Mouse (Mus musculus) left cerebral cortex, postnatal 4 days (tissue): Measurements from ENCODE around the gene Ehd1. TPM values are rescaled to one million over a fixed set of nuclear protein-coding genes. Genes with fewer than 3 reads are reported as not detected.
"Not testable (repeated sequence)": the region's sequence is repeated elsewhere in the genome, so short reads cannot be mapped to it uniquely, and the experiment has no call there.

ENCODE experiments used
- DNase-seq: peaks from one replicate; pipeline ENCODE4 v3.0.0-alpha.2; 2022
- intact Hi-C: fragments of 180-260 bp; cut with DNase I; formaldehyde crosslinking; loops from one replicate; pipeline ENCODE4 v1.15.1; 2025
- total RNA-seq, 2 experiments: library from RNA; stranded (reverse); gene quantifications; 2 replicates each; pipeline ENCODE4 v1.2.3; 2021

Ehd1 gene
- total RNA-seq, 2 experiments from 2014 or later, result 87.1 to 87.7 TPM

- intact Hi-C loops, result no loop called here
- no peak for DNase-seq
Observed at GRCm38 (mm10) chr19:6297641-6298040, 21.1 kb downstream of the Ehd1 start.

DNA sequence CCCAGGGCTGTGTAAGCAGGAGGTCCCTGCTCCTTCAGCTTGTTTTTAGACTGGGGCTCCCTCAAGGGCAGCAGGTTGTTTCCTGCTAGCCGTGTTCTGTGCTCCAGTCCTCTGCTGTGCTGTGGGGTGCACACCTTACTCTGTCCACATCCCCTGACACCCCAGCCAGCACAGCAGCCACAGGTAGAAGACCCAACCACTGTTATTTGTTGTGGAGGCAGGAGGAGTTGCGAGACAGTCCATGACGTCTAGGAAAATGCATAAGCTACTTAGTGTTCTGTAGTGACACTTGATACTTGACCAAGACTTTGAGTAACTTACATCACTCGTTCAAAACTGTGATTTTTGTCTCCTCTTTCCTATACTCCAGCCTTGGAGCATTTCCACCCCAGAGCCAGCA lies 22.5 kb downstream of the Ehd1 start:
- intact Hi-C loops, result no loop called here
- no peak for DNase-seq

GRCm38 (mm10) chr19:6299450-6300267 lies 23.1 kb downstream of the Ehd1 start:
- DNase-seq, result no peak
- intact Hi-C loops, result no loop called here

GRCm38 (mm10) chr19:6300402-6300841 lies 23.9 kb downstream of the Ehd1 start:
- intact Hi-C loops, result no loop called here
- DNase-seq, result peak; percentile 64

GRCm38 (mm10) chr19:6302114-6302513 lies 25.6 kb downstream of the Ehd1 start:
- DNase-seq, result no peak
- intact Hi-C loops, result no loop called here

GRCm38 (mm10) chr19:6302522-6302921 lies 26.0 kb downstream of the Ehd1 start:
- intact Hi-C loops, result no loop called here
- DNase-seq, result peak; percentile 90

GRCm38 (mm10) chr19:6303831-6304230 lies 27.3 kb downstream of the Ehd1 start:
- intact Hi-C loops, result no loop called here
- peak; percentile 37 for DNase-seq

GRCm38 (mm10) chr19:6304787-6305516 lies 28.4 kb downstream of the Ehd1 start:
- intact Hi-C loops, result no loop called here
- peak; percentile 94 for DNase-seq

- intact Hi-C loops, result no loop called here
- DNase-seq, result no peak
Observed at GRCm38 (mm10) chr19:6305517-6306115, 29.1 kb downstream of the Ehd1 start.

DNA sequence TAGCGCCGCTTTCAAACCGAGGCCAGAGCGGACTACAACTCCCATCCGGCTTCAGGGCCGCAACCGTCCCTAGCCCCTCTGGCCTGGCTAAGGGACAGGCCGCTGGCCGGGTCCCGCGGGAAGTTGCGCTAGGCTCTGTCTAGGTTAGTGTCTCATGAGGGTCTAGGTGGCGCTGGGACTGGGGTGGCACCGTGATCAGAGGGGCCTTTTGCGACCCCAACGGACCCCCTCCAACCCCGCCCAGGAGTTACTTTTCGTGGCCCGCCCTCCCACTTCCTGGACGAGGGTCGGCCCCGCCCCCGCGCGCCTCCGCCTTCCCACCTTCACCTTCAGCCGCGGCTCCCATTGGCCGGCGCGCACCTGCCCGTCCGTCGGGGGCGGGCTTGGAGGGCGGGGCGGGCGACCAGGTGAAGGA lies 29.6 kb downstream of the Ehd1 start, which contains the start of gene Cdc42bpg:
Cdc42bpg (plus strand) TSS at position 320 of the 415 bp plus-strand sequence.
- peak; percentile 74 for DNase-seq
- intact Hi-C loops, result no loop called here

DNA sequence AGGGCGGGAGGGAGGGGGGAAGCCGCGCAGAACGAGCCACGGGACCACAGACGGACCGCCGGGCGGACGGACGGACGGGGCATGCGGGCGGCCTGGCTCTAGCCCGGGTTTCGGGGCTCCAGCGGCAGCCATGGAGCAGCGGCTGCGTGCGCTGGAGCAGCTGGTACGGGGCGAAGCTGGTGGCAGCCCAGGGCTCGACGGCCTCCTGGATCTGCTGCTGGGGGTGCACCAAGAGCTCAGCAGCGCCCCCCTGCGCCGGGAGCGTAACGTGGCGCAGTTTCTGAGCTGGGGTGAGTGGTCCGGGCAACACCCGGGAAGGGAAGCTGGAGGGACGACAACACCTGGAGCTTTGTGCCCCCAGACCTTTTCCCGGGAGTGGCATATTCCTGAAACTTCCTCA lies 30.1 kb downstream of the Ehd1 start:
- peak; percentile 83 for DNase-seq
- intact Hi-C loops, result no loop called here

DNA sequence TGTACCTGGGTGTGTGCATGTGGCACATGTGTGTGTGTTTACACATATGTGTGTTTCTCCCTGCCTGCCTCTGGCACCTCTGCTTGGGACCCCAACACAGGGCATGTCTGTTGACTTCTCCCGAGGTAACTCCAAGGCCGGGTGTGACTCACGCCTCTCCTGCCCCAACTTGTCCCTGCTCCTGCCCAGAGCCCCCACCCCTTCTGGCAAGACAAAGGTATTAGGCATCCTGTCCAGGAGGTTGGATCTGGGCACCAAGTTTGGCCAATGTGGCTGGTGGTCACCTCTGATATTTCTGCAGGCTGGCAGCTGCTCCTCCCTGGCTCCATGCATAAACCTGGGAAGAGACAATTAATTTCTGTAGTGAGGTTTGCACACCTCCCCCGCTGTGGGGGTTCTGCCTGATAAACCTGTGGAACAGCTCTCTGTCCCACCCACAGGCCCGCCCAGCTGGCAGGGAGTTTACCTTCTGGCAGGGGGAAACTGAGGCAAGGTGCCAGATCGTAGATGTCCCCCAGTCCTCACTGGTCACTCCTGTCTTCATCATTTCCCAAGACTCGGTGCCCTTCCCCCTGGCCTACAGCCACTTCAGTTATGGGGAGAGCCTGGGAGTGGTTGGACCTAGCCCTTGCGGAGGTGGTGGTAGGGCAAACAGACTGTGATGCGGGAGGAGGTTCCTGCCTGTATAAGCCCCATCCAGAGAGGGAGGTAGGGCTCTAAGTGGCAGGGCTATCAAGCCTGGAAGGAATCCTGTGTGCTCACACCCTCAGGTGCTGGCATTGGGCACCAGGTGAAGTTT lies 31.4 kb downstream of the Ehd1 start:
- no peak for DNase-seq
- intact Hi-C loops, result no loop called here

GRCm38 (mm10) chr19:6310181-6310580 lies 33.7 kb downstream of the Ehd1 start:
- intact Hi-C loops, result no loop called here

DNA sequence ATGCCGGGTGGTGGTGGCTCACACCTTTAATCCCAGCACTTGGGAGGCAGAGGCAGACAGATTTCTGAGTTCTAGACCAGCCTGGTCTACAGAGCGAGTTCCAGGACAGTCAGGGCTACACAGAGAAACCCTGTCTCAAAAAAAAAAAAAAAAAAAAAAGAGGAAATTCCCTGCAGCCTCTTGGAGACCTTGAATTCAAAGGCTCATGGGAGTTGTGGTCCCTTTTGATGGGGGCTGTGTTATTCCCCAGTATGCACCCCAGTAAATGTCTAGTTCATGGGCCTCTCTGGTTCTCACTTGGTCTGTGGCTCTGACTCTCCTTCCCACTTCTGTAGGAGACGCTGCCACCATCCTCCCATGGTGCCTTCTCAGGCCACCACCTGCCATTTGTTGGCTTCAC lies 35.3 kb downstream of the Ehd1 start:
- DNase-seq, intact Hi-C loops: not testable (repeated sequence)

More at GRCm38 (mm10) chr19:6310181-6310580, 33.7 kb downstream of the Ehd1 start:
- DNase-seq, result no peak

GRCm38 (mm10) chr19:6313796-6314195 lies 37.3 kb downstream of the Ehd1 start:
- intact Hi-C loops, result no loop called here

GRCm38 (mm10) chr19:6314513-6314912 lies 38.0 kb downstream of the Ehd1 start:
- intact Hi-C loops, result no loop called here
- DNase-seq, result peak; percentile 32

More at GRCm38 (mm10) chr19:6313796-6314195, 37.3 kb downstream of the Ehd1 start:
- DNase-seq, result no peak

DNA sequence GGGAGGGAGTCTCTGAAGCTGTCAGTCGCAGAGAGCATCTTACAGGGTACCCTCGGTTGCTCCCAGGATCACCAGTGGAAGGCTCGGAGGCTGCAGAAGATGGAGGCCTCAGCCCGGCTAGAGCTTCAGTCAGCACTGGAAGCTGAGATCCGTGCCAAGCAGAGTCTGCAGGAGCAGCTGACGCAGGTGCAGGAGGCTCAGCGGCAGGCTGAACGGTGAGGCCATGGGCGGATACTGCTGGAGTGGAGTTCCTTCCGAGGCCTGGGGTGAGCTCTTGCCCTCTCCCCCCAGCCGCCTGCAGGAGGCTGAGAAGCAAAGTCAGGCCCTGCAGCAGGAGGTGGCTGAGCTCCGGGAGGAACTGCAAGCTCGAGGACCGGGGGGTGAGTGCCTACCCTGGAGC lies 39.0 kb downstream of the Ehd1 start:
- DNase-seq, result no peak
- intact Hi-C loops, result no loop called here

- intact Hi-C loops, result no loop called here
- DNase-seq, result no peak
Observed at GRCm38 (mm10) chr19:6318145-6318544, 41.6 kb downstream of the Ehd1 start.

DNA sequence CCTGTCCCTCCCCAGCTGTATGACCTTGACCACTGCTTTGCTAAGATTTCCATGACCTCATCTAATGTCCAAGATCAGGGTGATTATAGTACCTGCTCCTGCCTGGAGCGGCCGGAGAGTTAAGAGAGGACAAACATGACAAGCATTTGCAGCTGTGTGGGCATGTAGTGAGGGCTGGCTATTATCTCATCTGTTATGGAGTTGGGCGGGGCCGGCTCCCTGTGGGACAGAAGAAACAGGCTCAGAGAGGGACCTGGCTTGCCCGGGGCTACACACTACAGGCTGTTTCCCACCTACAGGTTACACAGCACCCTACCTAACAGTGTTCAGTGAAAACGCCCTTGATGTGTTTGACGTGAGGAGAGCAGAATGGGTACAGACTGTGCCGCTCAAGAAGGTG lies 44.8 kb downstream of the Ehd1 start:
- intact Hi-C loops, result loop anchor here (10.0 kb wide), 1 partner anchor 167 kb away; no protein-coding TSS in a partner anchor
- DNase-seq, result no peak
